Mouse (Mus musculus): ENCODE data around the gene Map4k1. TPM values are rescaled to one million over a fixed set of nuclear protein-coding genes. Genes with fewer than 3 reads are reported as not detected.

The Map4k1 gene
- total RNA-seq (2015) (53.8 and 54.4 TPM in 2 replicates), total RNA-seq (2017) (44.2 and 60.4 TPM in 2 replicates)

- peak; percentile 91 for ATAC-seq (ENCODE audit: poor library complexity, severe bottlenecking)
These were observed at the start of gene Map4k1, which contains the start of gene Eif3k for GRCm38 (mm10) chr7:28981651-28982273. Map4k1 (plus strand) TSS chr7:28982050. Eif3k (minus strand) TSS chr7:28981864.

GRCm38 (mm10) chr7:28932421-28933041 lies 49.3 kb upstream of the Map4k1 start:
- peak; percentile 84 for ATAC-seq (ENCODE audit: poor library complexity, severe bottlenecking)

GRCm38 (mm10) chr7:28933825-28934224 lies 48.0 kb upstream of the Map4k1 start:
- ATAC-seq (ENCODE audit: poor library complexity, severe bottlenecking): no peak

- no peak for ATAC-seq (ENCODE audit: poor library complexity, severe bottlenecking)
These were observed 45.1 kb upstream of the Map4k1 start for GRCm38 (mm10) chr7:28936787-28937186.

- no peak for ATAC-seq (ENCODE audit: poor library complexity, severe bottlenecking)
These were observed 43.2 kb upstream of the Map4k1 start for GRCm38 (mm10) chr7:28938654-28939053.

- no peak for ATAC-seq (ENCODE audit: poor library complexity, severe bottlenecking)
These were observed 42.2 kb upstream of the Map4k1 start for GRCm38 (mm10) chr7:28939418-28940183.

GRCm38 (mm10) chr7:28941129-28941528 lies 40.7 kb upstream of the Map4k1 start:
- ATAC-seq (ENCODE audit: poor library complexity, severe bottlenecking): no peak

- ATAC-seq (ENCODE audit: poor library complexity, severe bottlenecking): no peak
These were observed 40.3 kb upstream of the Map4k1 start for GRCm38 (mm10) chr7:28941542-28941941.

GRCm38 (mm10) chr7:28943451-28944180 lies 38.2 kb upstream of the Map4k1 start:
- ATAC-seq (ENCODE audit: poor library complexity, severe bottlenecking): no peak

GRCm38 (mm10) chr7:28944756-28945415 lies 37.0 kb upstream of the Map4k1 start:
- ATAC-seq (ENCODE audit: poor library complexity, severe bottlenecking): no peak

- no peak for ATAC-seq (ENCODE audit: poor library complexity, severe bottlenecking)
These were observed 36.2 kb upstream of the Map4k1 start for GRCm38 (mm10) chr7:28945416-28946270.

- ATAC-seq (ENCODE audit: poor library complexity, severe bottlenecking): no peak
These were observed 35.6 kb upstream of the Map4k1 start for GRCm38 (mm10) chr7:28946271-28946610.

- ATAC-seq (ENCODE audit: poor library complexity, severe bottlenecking): no peak
These were observed 33.1 kb upstream of the Map4k1 start for GRCm38 (mm10) chr7:28948746-28949145.

GRCm38 (mm10) chr7:28949298-28949697 lies 32.6 kb upstream of the Map4k1 start:
- ATAC-seq (ENCODE audit: poor library complexity, severe bottlenecking): no peak

- no peak for ATAC-seq (ENCODE audit: poor library complexity, severe bottlenecking)
These were observed 31.4 kb upstream of the Map4k1 start for GRCm38 (mm10) chr7:28950346-28951037.

- no peak for ATAC-seq (ENCODE audit: poor library complexity, severe bottlenecking)
These were observed 30.1 kb upstream of the Map4k1 start for GRCm38 (mm10) chr7:28951764-28952163.

- no peak for ATAC-seq (ENCODE audit: poor library complexity, severe bottlenecking)
These were observed 29.1 kb upstream of the Map4k1 start for GRCm38 (mm10) chr7:28952786-28953185.

GRCm38 (mm10) chr7:28953476-28954376 lies 28.1 kb upstream of the Map4k1 start:
- no peak for ATAC-seq (ENCODE audit: poor library complexity, severe bottlenecking)
